Mouse (Mus musculus): ENCODE measurements around the gene Gm8439.
A peak's percentile ranks its signal among the peaks of the same experiment; 100 is the strongest.

Gene Gm8439

GRCm38 (mm10) chr4:120612304-120613080 is 23.9 kb downstream of the Gm8439 start:
- DNase-seq (ENCODE audit: low spot score): peak; percentile 73

- peak; percentile 19 for DNase-seq (ENCODE audit: low spot score)
Observed at GRCm38 (mm10) chr4:120613691-120614329, 25.3 kb downstream of the Gm8439 start.

GRCm38 (mm10) chr4:120614644-120615043 is 26.1 kb downstream of the Gm8439 start:
- DNase-seq (ENCODE audit: low spot score): no peak

GRCm38 (mm10) chr4:120615528-120616081 is 27.1 kb downstream of the Gm8439 start:
- peak; percentile 67 for DNase-seq (ENCODE audit: low spot score)

- no peak for DNase-seq (ENCODE audit: low spot score)
Observed at GRCm38 (mm10) chr4:120616199-120617025, 27.9 kb downstream of the Gm8439 start.

GRCm38 (mm10) chr4:120627728-120628127 is 39.2 kb downstream of the Gm8439 start:
- no peak for DNase-seq (ENCODE audit: low spot score)

- DNase-seq (ENCODE audit: low spot score): no peak
Observed at GRCm38 (mm10) chr4:120630218-120630931, 41.8 kb downstream of the Gm8439 start.

- no peak for DNase-seq (ENCODE audit: low spot score)
Observed at GRCm38 (mm10) chr4:120631828-120632227, 43.3 kb downstream of the Gm8439 start.

- DNase-seq (ENCODE audit: low spot score): no peak
Observed at GRCm38 (mm10) chr4:120635351-120635750, 46.8 kb downstream of the Gm8439 start.

GRCm38 (mm10) chr4:120641946-120642345 is 53.4 kb downstream of the Gm8439 start:
- no peak for DNase-seq (ENCODE audit: low spot score)

- DNase-seq (ENCODE audit: low spot score): no peak
Observed at GRCm38 (mm10) chr4:120643899-120644298, 55.4 kb downstream of the Gm8439 start.

GRCm38 (mm10) chr4:120649369-120650207 is 61.0 kb downstream of the Gm8439 start:
- DNase-seq (ENCODE audit: low spot score): peak; percentile 62

GRCm38 (mm10) chr4:120650208-120650592 is 61.7 kb downstream of the Gm8439 start:
- DNase-seq (ENCODE audit: low spot score): no peak

- DNase-seq (ENCODE audit: low spot score): no peak
Observed at GRCm38 (mm10) chr4:120655898-120656297, 67.4 kb downstream of the Gm8439 start.

All from embryo, embryonic 10 days (tissue).